13 mouse cellular contexts compared by ENCODE assay signal in the genomic region with DNA sequence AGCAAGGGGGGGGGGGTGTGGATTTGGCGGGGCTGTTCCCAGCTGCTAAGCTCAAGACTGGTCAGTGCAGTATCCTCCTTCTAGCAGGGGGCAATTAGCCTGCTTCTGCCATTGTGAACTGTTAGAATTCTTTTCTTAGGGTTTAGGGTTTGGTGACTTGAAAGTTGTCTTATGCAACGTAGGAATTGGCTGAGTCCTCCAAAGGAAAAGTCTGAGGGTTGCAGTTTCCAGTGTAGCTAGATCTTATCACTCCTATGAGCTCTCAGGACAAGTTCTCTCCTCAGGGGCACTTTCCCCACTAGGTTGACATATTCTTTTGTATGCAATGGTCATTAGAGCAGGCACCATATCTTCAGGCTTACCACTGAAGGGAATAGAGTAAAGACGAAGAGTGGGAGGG. TPM values are rescaled to one million over a fixed set of nuclear protein-coding genes. Genes with fewer than 3 reads are reported as not detected.
A peak's percentile ranks its signal among the peaks of the same experiment; 100 is the strongest.
DNase-seq lines count a peak whose midpoint lies in the region; ATAC-seq and TF ChIP-seq lines count a peak whose summit lies in the region.
"Had no signal": no experiment of that assay in that cellular context is flagged by ENCODE, and none has a peak within 500 bp of the region (broad histone marks: within the 10 kb centered on the region; RNA-seq: fewer than 3 reads in every experiment).

No protein-coding gene starts in this region.

- H3K4me2 ChIP-seq in forebrain, embryonic 11.5 days (ENCODE audit: low read depth, low read length, severe bottlenecking): no peak overlapping the region
- 0 out of 2 replicates have a peak overlapping the region, but pooled peaks have one; percentile 6 for H3K4me2 ChIP-seq in intestine, embryonic 15.5 days (replicated peaks)
- no peak overlapping the region for H3K4me2 ChIP-seq in intestine, embryonic 16.5 days (ENCODE audit: low read depth, low read length)
- H3K4me2 ChIP-seq in embryonic facial prominence, embryonic 14.5 days (ENCODE audit: low read depth, low read length): peak overlapping the region; percentile 99
- H3K4me2 ChIP-seq in limb, embryonic 14.5 days (replicated peaks; ENCODE audit: low read depth, low read length, severe bottlenecking): 0 out of 2 replicates have a peak overlapping the region, but pooled peaks have one; percentile 100

- no peak overlapping the region for H3K27ac ChIP-seq in forebrain, embryonic 10.5 days
- no peak overlapping the region for H3K27ac ChIP-seq in forebrain, embryonic 11.5 days (ENCODE audit: low read depth, low read length)
- H3K27ac ChIP-seq in intestine, embryonic 15.5 days: no peak overlapping the region
- no peak overlapping the region for H3K27ac ChIP-seq in intestine, embryonic 16.5 days (ENCODE audit: low read length)
- H3K27ac ChIP-seq in embryonic facial prominence, embryonic 14.5 days (replicated peaks; ENCODE audit: low read depth, low read length): no peak overlapping the region
- no peak overlapping the region for H3K27ac ChIP-seq in limb, embryonic 14.5 days (replicated peaks; ENCODE audit: low read depth, low read length)
- H3K27ac ChIP-seq: liver, embryonic 14.5 days had no signal

- peaks cover 61% of the 10 kb centered on the region for H3K27me3 ChIP-seq in forebrain, embryonic 10.5 days (ENCODE audit: poor library complexity, severe bottlenecking)
- H3K27me3 ChIP-seq in forebrain, embryonic 11.5 days (ENCODE audit: control insufficient read depth, insufficient read depth, low read length): peaks cover 31% of the 10 kb centered on the region
- peaks cover 11% of the 10 kb centered on the region; the same call in 1 of the 2 replicates for H3K27me3 ChIP-seq in intestine, embryonic 15.5 days (replicated peaks)
- peaks cover 8% of the 10 kb centered on the region; the same call in 1 of the 2 replicates for H3K27me3 ChIP-seq in intestine, embryonic 16.5 days (replicated peaks; ENCODE audit: control insufficient read depth, insufficient read depth, low read length)
- H3K27me3 ChIP-seq in embryonic facial prominence, embryonic 14.5 days (replicated peaks; ENCODE audit: control insufficient read depth, insufficient read depth, low read length): peaks cover 19% of the 10 kb centered on the region
- H3K27me3 ChIP-seq in limb, embryonic 14.5 days (ENCODE audit: control insufficient read depth, insufficient read depth, low read length): peaks cover 18% of the 10 kb centered on the region

- no peak for TF ChIP-seq POLR2A in limb, embryonic 14.5 days (IDR thresholded peaks at IDR 0.05; ENCODE audit: borderline replicate concordance, extremely low read depth, insufficient read depth, insufficient read length)

- WGBS in forebrain, embryonic 10.5 days: 20% methylated on average over 3 of the region's 3 CpGs
- 15% methylated on average over 3 of the region's 3 CpGs for WGBS in forebrain, embryonic 11.5 days
- 33% methylated on average over 3 of the region's 3 CpGs for WGBS in intestine, embryonic 15.5 days
- 30% methylated on average over 3 of the region's 3 CpGs for WGBS in intestine, embryonic 16.5 days
- WGBS in embryonic facial prominence, embryonic 14.5 days: 23% methylated on average over 2 of the region's 3 CpGs
- WGBS in limb, embryonic 14.5 days: 21% methylated on average over 3 of the region's 3 CpGs

- H3K9ac ChIP-seq in forebrain, embryonic 11.5 days (ENCODE audit: low read length): no peak overlapping the region
- H3K9ac ChIP-seq in intestine, embryonic 15.5 days: no peak overlapping the region
- H3K9ac ChIP-seq in intestine, embryonic 16.5 days (ENCODE audit: low read depth, low read length): no peak overlapping the region
- no peak overlapping the region for H3K9ac ChIP-seq in embryonic facial prominence, embryonic 14.5 days (ENCODE audit: low read depth, low read length)
- no peak overlapping the region for H3K9ac ChIP-seq in limb, embryonic 14.5 days (ENCODE audit: low read depth, low read length, severe bottlenecking)
- H3K9ac ChIP-seq: liver, embryonic 14.5 days had no signal

- no peaks in the 10 kb centered on the region for H3K36me3 ChIP-seq in forebrain, embryonic 10.5 days (replicated peaks)
- no peaks in the 10 kb centered on the region for H3K36me3 ChIP-seq in forebrain, embryonic 11.5 days (ENCODE audit: control insufficient read depth, insufficient read depth, low read length)
- no peaks in the 10 kb centered on the region for H3K36me3 ChIP-seq in intestine, embryonic 15.5 days
- no peaks in the 10 kb centered on the region for H3K36me3 ChIP-seq in intestine, embryonic 16.5 days (ENCODE audit: control insufficient read depth, insufficient read depth, low read length)
- no peaks in the 10 kb centered on the region for H3K36me3 ChIP-seq in embryonic facial prominence, embryonic 14.5 days (ENCODE audit: control insufficient read depth, insufficient read depth, low read length)
- H3K36me3 ChIP-seq in limb, embryonic 14.5 days (ENCODE audit: control insufficient read depth, insufficient read depth, low read length): no peaks in the 10 kb centered on the region
- H3K36me3 ChIP-seq: G1E had no signal

- peaks cover 18% of the 10 kb centered on the region for H3K4me1 ChIP-seq in forebrain, embryonic 10.5 days
- no peaks in the 10 kb centered on the region for H3K4me1 ChIP-seq in forebrain, embryonic 11.5 days (replicated peaks; ENCODE audit: control insufficient read depth, insufficient read depth, low read length)
- 0 out of 2 replicates have a peak, but pooled peaks cover 7% of the 10 kb centered on the region for H3K4me1 ChIP-seq in intestine, embryonic 15.5 days (replicated peaks)
- peaks cover 6% of the 10 kb centered on the region; the same call in 1 of the 2 replicates for H3K4me1 ChIP-seq in intestine, embryonic 16.5 days (ENCODE audit: control insufficient read depth, insufficient read depth, low read length)
- H3K4me1 ChIP-seq in embryonic facial prominence, embryonic 14.5 days (ENCODE audit: control insufficient read depth, insufficient read depth, low read length): peaks cover 6% of the 10 kb centered on the region; the same call in 1 of the 2 replicates
- H3K4me1 ChIP-seq in limb, embryonic 14.5 days (ENCODE audit: control insufficient read depth, insufficient read depth, low read length): no peaks in the 10 kb centered on the region

- DNase-seq in forebrain, embryonic 10.5 days (ENCODE audit: extremely low spot score, low spot score): no peak
- DNase-seq in forebrain, embryonic 11.5 days (ENCODE audit: low spot score): no peak
- no peak for DNase-seq in embryonic facial prominence, embryonic 14.5 days (ENCODE audit: low spot score)
- no peak for DNase-seq in limb, embryonic 14.5 days (ENCODE audit: low spot score)
- no peak for DNase-seq in cerebellum, postnatal 25 days
- DNase-seq in ovary, adult 18-20 months (ENCODE audit: low spot score): no peak
- DNase-seq: kidney, adult 2 months; layer of hippocampus, postnatal 36 days; thymus, adult 2 months had no signal

- peak overlapping the region; percentile 77; the same call in 1 of the 2 replicates for H3K4me3 ChIP-seq in forebrain, embryonic 10.5 days
- H3K4me3 ChIP-seq in forebrain, embryonic 11.5 days (ENCODE audit: low read depth, low read length): no peak overlapping the region
- no peak overlapping the region for H3K4me3 ChIP-seq in intestine, embryonic 15.5 days (replicated peaks)
- H3K4me3 ChIP-seq in intestine, embryonic 16.5 days (ENCODE audit: low read length): no peak overlapping the region
- H3K4me3 ChIP-seq in embryonic facial prominence, embryonic 14.5 days (ENCODE audit: low read depth, low read length): no peak overlapping the region
- peak overlapping the region; percentile 62 for H3K4me3 ChIP-seq in limb, embryonic 14.5 days (replicated peaks; ENCODE audit: low read length)

- ATAC-seq in forebrain, embryonic 11.5 days (replicated peaks; ENCODE audit: low FRiP score): no peak
- ATAC-seq in intestine, embryonic 15.5 days: no peak
- ATAC-seq in intestine, embryonic 16.5 days: no peak
- no peak for ATAC-seq in embryonic facial prominence, embryonic 14.5 days (ENCODE audit: low read depth)
- ATAC-seq in limb, embryonic 14.5 days (ENCODE audit: low FRiP score, low read depth): no peak

- no peaks in the 10 kb centered on the region for H3K9me3 ChIP-seq in forebrain, embryonic 10.5 days
- no peaks in the 10 kb centered on the region for H3K9me3 ChIP-seq in forebrain, embryonic 11.5 days (ENCODE audit: control insufficient read depth, low read length)
- H3K9me3 ChIP-seq in intestine, embryonic 15.5 days: no peaks in the 10 kb centered on the region
- no peaks in the 10 kb centered on the region; the same call in 1 of the 2 replicates for H3K9me3 ChIP-seq in intestine, embryonic 16.5 days (ENCODE audit: control insufficient read depth, low read length)
- no peaks in the 10 kb centered on the region for H3K9me3 ChIP-seq in embryonic facial prominence, embryonic 14.5 days (ENCODE audit: control insufficient read depth, low read length)
- no peaks in the 10 kb centered on the region for H3K9me3 ChIP-seq in limb, embryonic 14.5 days (ENCODE audit: control insufficient read depth, low read length)

RNA-seq across cellular contexts. Expression of a gene that starts 1.2 kb away (rescaled TPM):
- polyA plus RNA-seq in forebrain, embryonic 10.5 days (2016; fragmentation: Nextera tagmentation; extraction: Ambion mirVana): 1.5 and 1.7 TPM in 2 replicates
- polyA plus RNA-seq in forebrain, embryonic 11.5 days (2014; fragmentation: Nextera tagmentation; extraction: Ambion mirVana): 0.92 and 2.4 TPM in 2 replicates
- polyA plus RNA-seq in intestine, embryonic 15.5 days (2015; fragmentation: Nextera tagmentation; extraction: Ambion mirVana): 2.0 and 2.8 TPM in 2 replicates
- polyA plus RNA-seq in intestine, embryonic 16.5 days (2015; fragmentation: Nextera tagmentation; extraction: Ambion mirVana): 2.0 and 2.6 TPM in 2 replicates
- 7.9 and 9.2 TPM in 2 replicates for polyA plus RNA-seq in embryonic facial prominence, embryonic 14.5 days (2014; fragmentation: Nextera tagmentation; extraction: Ambion mirVana)
- polyA plus RNA-seq in limb, embryonic 14.5 days (2012; rRNA removed): 4.5 and 5.6 TPM in 2 replicates
- 14.9 and 16.5 TPM in 2 replicates for polyA plus RNA-seq in limb, embryonic 14.5 days (2014; fragmentation: Nextera tagmentation; extraction: Ambion mirVana)
- polyA plus RNA-seq: G1E had no signal

Comparison
In these comparisons a context has a peak if more than half of its experiments do, and no peak if none do; other contexts are left out.
1. H3K4me3 ChIP-seq: peak in forebrain, embryonic 10.5 days (single experiment) and limb, embryonic 14.5 days (single experiment); none in forebrain, embryonic 11.5 days (single experiment), intestine, embryonic 15.5 days (single experiment), intestine, embryonic 16.5 days (single experiment) and embryonic facial prominence, embryonic 14.5 days (single experiment).
2. H3K4me2 ChIP-seq: peak in intestine, embryonic 15.5 days (single experiment), embryonic facial prominence, embryonic 14.5 days (single experiment) and limb, embryonic 14.5 days (single experiment); none in forebrain, embryonic 11.5 days (single experiment) and intestine, embryonic 16.5 days (single experiment).